Mouse (Mus musculus) R1 (cell line): ENCODE measurements around the gene Asap3.

Experiments
- DNase-seq: peaks from one replicate; pipeline ENCODE4 v3.0.0-alpha.2; 2018; ENCODE audit warnings: low read depth, low spot score

Asap3 gene

DNA sequence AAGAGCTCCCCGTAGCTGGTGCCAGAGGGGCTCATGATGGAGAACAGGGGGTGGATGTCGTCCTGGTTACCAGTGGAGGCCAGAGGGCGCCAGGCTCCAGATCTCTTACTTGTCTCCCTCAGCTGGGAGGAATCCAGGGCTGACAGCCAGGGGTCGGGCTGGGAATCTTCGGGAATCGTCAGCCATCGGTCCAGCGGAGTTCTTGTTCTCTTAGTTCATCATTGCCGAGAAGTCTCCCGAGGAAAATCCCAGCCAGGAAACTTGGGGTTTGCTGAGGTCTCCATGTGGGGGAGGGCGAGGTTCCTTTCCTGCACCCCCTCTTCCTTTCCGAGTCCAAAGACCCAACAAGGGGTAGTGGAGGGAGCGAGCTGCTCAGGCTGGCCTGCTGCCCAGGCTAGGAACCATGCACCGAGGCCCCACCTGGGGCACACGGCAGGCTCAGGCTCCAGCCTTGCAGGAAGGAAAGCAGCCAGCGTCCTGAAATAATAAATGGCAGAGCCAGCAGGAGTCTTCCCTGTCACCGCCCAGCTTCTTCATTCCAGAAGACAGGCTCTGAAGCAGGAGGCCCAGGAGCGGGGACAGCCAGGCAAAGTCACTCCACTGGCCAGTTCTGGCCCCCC, 12.5 kb downstream of the Asap3 start:
- DNase-seq, result no peak

DNA sequence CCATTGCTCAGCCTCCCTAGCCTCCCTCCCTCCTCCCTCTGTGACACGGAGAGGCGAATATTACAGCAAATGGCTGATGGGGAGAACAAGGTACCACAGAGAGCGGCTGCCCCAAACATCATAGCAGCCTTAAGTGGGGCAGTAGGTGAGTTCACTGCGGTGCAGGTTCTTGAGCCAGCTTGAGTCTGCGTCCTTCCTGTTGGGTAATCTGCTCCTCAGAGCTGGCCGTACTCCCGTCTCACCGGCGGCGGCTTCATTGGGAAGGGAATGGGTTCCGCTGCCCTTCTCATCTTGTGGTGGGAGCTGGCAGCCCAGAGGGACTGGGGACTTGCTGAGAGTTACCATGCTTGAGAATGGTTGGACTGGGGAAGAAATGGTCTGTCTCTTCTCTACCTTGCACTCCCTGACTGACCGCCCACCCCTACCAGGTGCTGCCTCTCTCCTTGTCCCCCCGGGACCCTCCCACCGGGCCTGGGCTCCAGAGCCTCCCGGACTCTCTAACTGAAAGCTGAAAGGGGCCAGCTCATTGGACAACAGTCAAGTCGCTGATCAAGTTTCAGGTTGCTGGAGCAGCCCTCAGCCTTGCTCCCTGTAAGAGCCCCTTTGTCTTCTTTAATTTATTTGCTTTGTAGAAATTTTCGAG, 14.1 kb downstream of the Asap3 start:
- DNase-seq, result no peak

DNA sequence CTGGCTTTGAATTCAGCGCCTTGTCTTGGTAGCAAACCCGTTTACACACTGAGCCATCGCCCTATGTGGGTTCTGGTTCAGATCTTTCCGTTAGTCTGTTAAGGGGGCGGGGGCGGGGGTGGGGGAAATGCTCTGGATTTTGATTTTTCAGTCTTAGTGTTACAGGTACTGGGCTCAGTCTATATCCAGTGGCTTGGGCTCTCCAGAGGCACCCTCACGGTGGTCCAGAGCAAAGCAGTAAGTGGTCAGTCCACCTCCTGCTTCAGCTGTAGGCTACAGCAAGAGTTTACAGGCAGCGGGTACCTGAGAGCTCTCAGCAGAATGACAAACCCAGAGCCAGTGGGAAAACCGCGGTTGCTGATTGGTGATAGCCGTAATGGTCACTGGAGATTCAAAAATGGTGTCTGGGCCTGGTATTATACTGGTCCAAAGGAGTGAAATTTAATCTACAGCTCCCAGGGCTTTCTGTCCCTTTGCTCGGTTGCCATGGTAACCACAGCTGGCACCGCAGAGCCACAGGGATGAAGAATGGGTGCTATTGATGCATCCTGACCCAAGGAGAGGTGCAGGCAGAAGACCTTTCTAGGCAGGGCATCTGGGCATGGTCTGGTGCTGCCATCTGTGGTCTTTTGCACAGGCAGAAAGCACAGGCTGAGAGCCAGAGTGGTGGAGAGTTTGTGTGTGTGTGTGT, 17.5 kb downstream of the Asap3 start:
- DNase-seq, result no peak

DNA sequence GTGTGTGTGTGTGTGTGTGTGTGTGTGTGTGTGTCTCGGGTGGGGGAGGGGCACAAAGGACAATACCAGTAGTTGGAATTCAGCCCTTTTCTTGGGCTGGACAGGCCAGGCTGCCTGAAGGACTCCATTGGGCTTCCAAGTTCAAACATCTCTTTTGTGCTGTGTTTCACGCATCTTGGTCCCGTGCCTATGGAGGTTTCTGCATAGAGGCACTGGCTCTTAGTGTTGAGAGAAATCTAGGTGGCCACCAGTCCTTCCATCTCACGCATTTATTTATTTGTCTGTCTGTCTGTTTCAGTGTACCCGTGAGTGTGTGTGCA, 18.0 kb downstream of the Asap3 start:
- DNase-seq, result no peak

DNA sequence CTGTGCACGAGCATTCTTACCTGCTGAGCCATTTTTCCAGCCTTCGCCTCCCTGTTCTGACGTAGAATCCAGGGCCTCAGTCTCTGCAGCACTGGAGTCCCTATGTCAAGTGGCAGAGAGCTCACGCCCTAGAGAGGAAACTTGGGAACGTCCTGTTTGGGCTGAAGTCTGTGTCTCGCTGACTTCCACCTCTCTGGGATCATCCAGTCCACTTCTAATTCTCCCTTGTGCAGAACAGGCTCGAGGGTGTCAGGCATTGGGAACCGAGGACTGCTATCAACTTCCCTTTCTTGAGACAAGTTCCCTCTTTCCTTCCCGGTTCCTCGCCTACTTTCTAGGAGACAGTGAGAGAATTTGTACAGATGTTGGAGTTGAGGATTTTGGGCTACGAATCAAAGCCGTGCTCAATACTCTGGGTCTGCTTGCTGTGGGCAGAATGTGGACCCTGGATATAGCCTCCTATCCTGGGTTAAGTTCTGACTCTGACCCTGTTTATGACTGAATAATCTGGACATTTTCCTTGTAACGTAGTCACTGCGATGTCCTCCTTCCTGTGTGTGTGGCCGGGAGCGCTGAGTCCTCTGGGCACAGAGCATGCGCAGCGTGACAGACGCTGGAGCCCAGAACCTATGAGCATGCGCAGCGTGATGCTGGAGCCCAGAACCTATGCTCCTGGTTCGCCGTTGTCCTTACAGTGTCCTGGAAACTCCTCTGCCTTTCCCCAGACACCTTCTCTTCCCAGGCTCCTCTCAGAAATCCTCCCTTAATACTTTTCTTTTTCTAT, 18.7 kb downstream of the Asap3 start:
- DNase-seq, result peak; percentile 90

DNA sequence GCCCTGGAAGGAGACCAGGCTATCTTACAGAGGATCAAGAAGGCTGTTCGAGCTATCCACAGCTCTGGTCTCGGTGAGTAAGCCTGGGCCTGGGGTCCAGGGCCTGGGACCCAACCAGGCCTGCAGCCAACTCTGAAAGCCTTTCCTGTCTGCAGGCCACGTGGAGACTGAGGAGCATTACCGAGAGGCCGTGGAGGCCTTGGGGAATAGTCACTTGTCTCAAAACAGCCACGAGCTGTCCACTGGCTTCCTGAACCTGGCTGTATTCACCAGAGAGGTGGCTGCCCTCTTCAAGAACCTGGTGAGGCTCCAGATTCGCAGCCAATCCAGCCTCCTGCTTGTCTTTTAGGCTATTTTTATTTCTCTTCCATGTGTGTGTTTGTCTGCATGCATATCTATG, 21.2 kb downstream of the Asap3 start:
- DNase-seq, result no peak

DNA sequence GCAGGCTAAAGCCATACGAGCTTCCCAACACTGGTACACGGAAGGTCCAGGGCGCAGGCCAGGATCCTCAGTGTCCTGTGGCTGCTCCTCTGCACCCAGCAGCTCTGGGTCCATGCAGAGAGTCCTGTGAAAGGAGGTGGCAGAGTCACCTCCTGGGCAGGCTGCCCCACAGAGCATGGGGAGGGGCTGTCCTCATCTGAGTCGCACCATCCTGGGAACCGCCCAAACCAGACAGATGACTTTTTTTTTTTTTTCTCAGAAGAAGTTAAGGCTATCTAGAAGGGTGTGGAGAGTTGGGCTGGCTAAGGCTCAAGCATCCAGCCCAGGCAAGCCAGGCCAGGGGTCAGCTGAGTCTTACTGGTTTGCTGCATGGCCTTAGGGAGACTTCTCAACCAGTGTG, 22.5 kb downstream of the Asap3 start:
- no peak for DNase-seq

DNA sequence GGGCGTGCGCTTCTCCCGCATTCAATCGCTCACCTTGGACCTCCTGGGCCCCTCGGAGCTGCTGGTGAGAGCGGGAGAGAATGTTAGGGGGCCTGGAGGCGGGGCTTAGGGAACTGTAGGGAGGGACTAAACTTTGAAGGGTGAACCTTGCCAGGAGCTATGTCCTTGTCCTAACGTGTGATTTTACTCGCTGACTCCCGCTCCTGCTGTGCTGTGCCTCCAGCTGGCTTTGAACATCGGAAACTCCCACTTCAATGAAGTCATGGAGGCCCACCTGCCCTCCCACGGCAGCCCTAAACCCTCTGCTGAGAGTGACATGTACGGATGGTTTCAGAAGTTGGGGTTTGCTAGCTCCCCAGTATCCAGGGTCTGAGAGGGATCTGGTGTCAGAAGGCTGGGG, 32.5 kb downstream of the Asap3 start:
- no peak for DNase-seq

DNA sequence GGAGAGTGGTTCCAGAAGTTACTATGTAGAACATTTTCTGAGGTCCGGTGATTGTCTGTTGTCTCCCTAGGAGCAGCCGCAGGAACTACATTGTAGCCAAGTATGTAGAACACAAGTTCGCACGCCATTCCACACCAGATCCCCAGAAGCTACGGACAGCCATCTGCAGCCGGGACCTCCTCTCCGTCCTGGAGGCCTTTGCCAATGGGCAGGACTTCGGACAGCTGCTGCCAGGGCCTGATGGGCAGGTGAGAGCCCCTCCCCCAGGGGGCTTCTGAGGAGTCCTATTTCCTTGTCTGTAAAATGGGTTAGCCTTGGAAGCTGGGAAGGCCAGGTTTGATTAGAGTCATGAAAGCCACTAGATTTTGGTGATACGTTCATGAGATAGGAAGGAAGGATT, 32.9 kb downstream of the Asap3 start:
- no peak for DNase-seq

DNA sequence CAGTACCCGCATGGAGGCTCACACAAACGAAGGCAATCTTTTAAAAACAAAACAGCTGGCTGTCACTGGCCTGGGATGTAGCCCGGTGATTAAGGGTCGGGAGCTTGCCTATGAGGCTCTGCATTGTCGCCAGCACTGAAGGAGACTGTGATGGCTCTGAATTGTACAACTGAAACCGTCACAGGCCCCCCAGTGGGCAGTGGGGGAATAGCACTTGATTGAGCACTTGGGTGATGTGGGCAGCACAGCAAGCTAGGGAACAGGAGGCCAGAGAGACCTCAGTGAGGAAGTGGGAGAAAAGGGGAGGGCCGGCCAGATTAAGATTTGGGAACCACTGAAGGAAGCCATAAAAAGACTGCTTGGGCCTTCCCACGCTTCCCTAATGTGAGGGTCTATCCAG, 33.5 kb downstream of the Asap3 start:
- DNase-seq, result peak; percentile 91

DNA sequence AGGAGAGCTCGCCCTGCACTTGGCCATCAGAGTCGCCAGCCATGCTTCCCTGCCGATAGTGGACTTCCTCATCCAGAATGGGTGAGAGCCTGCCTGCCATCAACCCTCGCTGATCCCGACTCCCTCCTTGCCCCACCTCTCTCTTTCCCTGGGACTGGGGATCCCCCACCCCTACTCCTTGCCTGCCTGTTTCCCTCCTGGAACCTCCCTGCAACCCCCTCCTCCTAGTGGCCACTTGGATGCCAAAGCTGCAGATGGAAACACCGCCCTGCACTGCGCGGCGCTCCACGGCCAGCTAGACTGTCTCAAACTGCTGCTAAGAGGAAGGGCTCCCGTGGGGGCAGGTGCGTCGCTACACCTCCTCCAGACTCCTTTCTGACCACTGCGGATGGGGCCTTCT, 34.0 kb downstream of the Asap3 start:
- no peak for DNase-seq

DNA sequence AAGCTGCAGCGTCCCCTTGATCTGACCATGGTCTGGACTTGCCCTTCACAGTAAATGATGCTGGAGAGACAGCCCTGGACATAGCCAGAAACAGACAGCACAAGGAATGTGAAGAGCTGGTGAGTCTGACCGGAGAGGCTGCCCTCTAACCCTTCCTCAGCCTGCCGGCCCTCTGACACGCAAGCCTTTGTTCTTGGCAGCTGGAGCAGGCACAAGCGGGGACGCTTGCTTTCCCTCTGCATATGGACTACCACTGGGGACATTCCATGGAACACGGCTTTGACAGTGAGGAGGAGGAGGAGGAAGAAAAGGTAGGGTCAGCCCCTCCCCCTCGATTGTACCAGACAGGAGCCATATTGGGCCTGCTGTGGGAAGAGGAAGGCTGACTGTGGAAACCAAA, 34.8 kb downstream of the Asap3 start:
- no peak for DNase-seq

DNA sequence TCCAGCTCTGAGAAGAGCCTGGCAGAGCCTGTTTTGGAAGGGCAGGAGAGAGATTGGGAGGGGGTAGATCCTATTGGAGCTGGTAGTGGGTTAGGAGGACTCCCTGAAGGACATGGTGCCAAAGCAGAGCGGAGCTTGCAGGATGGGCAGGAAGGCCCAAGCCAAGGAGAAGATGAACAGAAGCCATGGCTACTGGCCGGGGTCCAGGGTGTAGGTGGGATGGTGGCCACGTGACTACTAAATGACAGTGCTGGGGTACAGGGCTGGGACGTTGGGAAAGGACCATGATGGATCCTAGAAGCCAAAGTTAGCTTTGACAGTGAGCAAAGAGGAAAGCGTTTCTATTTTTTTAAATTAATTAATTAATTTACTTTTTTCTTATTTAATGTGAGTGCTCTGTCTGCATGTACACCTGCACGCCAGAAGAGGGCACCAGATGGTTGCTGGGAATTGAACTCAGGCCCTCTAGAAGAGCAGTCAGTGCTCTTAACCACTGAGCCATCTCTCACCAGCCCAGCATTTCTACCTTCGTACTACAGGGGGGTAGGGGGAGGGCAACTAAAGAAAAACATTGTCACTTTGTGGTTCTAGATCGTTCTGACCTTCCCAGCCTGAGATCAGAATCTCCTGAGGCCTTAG, 36.0 kb downstream of the Asap3 start:
- peak; percentile 57 for DNase-seq

DNA sequence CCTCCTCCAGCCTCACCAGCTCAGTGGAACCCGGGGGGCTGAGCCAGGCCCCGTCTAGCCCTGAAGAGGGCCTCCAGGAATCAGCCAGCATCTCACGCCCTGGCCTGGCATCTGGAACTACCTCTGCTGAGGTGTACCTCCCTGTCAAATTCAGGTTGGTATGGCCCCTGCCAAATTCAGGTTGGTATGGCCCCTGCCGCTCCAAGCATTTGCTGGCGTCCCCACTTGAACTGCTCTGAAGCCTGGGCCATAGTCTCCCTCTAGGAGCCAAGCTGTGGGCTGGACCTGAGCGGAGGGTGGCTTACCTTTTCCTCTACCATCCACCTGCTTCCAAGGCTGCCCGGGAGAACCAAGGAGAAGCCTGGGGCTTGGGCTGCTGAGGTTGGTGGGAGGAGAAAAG, 36.6 kb downstream of the Asap3 start:
- no peak for DNase-seq

DNA sequence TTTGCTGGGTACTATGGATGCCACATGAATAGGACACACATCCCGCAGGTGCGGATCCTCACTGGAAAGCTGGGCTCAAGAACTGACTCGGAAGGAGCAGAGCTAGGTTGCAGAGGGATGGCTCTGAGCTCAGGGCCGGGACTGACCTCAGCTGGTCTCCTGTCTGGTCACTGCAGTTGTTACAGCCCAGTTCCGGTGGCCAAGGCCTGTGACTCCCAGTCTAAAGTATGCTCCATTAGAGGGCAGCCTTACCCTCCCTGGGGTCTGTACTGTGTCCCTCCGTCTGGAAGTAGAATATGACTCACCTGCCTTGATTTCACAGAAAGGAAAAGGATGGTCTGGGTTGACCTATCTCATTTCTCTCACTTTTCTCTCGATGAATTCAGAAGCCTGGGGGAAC, 38.0 kb downstream of the Asap3 start:
- no peak for DNase-seq

DNA sequence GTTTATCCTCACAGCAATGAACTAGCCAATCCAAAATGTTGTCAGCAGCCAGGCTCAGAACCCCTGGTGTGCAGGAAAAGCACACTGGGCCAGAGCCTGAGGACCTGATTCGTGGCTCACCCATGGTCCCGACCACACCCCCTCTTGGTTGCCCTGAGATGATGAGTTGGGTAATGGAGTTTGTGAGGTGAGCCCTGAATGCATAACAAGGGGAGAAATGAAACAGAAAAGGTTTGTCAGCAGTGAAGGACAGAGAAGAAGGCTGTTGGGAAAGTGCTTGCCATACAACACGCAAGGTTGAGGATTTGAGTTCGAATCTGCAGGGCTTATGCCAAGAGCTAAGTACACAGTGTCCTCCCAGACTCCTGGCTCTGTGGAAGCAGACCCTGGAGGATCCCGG, 39.5 kb downstream of the Asap3 start:
- DNase-seq, result peak; percentile 74

DNA sequence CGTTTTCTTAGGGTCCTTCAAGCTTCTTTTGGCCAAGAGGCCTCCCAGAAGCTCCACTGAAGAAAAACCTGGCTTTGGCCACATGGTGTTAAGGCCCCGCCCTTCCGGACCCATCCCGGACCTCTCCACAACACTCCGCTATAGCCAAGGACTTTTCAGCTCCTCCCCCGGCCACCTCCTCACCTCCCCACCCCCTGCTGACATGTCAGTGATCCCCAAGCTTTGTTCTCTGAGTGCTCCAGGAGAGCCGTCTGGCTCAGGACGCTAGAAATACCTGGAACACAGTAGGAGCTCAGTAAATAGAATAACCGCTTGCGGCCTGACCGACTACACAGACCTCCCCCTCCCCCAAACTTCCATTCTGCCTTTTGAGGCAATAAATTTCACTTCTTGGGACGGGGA, 40.4 kb downstream of the Asap3 start:
- DNase-seq, result peak; percentile 100

DNA sequence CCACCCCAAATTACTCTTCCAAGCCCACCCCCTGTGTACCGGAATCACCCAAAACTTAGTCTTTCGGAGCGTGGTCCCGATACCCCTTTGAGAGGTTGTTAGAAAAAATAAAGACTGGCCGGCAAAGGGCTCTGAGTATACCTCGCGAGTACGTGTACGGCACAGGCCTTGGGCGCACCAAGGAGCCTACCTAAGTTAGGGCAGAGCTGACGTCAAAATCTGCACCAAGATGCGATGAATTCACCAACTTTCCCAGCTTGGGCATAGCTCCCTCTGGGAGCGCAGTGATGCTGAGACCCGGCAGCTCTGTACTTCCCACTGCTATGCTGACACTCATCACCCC, 41.2 kb downstream of the Asap3 start:
- DNase-seq, result no peak

DNA sequence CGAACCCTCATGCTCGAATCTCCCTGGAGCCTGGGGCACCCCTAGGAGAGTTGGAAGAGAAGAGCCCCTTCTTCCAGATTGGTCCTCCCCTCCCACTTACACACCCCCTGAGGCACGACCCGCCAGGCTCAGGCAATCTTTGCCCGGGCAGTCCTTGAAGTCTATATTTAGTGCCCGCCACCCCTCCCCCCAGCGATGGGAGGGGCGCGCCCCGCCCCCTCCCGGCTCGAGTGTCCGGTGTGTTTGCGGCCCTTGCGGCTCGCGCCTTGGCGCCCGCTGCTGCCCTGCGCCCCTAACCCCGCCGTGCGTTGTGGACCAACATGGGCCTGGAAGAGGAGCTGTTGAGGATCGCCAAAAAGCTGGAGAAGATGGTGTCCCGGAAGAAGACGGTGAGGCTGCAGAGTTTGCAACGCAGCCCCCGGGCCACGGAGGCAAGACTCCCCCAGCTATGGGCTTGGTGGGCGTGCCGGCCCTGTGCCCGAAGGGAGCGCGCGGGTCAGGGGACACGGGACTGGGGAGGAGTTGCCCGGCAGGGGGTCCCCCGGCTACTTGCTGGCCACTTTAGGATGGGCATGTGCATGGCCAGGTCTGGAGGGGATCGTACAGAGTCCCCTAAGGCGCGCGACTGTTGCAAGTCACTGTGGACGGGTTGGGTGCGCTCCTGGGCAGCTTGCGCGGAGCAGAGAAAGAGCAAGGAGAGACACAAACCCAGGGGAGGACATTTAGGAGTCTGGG, 41.7 kb downstream of the Asap3 start, which contains the start of gene Tcea3:
Tcea3 (plus strand) TSS at position 1 of the 735 bp plus-strand sequence.
- DNase-seq, result peak; percentile 88

DNA sequence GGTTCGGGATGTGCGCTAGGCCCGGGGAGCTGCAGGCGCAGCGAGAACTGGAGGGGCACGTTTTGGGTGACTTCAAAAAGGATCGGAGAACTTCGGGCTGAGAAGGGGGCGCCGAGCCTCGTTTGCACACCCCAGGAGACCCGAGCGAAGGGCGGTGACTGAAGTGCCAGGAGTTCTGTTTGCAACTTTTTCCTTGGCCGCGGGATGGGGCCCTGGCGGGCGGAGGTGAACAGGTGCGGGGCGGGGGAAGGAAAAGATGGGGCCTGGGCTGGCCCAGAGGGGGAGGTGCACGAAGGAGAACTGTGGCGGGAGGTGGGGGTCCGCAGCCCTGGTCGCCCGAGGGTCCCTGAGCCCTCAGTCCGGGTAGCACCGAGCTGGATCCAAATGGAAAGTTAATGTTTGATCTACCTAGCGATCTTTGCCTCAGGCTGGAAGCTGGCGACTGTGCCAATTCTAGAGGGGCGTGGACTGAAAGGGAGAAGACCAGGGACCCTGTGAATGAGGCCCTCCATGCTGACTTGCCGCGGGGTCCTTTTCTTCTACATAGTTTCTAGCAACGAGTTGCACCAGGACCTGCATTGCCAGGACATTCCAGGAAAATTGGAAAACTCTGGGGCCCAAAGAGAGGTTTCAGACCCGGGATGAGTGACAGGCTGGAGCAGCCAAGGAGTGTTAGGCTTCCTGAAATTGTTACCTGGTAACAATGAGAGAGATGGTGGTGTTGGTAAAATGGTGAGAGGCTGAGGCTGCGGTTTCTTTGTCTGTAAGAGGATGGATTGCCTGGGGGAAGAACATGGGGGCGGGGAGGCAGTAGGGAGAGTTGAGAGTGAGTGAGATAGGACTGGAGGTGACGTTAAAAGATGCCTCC, 42.5 kb downstream of the Asap3 start:
- DNase-seq, result peak; percentile 80

DNA sequence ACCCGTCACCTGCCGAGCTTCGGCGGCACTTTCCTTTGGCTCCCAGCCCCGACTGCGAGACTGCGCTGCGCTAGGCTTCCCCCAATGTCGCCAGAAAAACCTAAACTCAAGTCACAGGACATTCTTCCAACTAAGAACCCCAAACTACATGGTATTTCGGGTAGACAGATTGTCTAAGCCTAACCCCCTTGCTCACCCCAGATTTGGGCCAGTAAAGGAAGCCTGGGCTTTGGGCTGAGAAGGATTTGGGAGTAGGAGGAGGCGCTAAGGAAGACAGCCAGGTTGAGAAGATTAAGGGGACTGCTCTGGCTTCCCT, 43.1 kb downstream of the Asap3 start:
- no peak for DNase-seq
